Mouse (Mus musculus) frontal cortex, postnatal 10 days (tissue): Measurements from ENCODE around the gene Lim2.

Source experiments
- DNase-seq, 2 experiments: peaks; one replicate each; pipeline ENCODE4 v3.0.0; 2022; ENCODE audit warnings: low spot score in 2 of 2, mixed read lengths in 1 of 2

Gene Lim2

DNA sequence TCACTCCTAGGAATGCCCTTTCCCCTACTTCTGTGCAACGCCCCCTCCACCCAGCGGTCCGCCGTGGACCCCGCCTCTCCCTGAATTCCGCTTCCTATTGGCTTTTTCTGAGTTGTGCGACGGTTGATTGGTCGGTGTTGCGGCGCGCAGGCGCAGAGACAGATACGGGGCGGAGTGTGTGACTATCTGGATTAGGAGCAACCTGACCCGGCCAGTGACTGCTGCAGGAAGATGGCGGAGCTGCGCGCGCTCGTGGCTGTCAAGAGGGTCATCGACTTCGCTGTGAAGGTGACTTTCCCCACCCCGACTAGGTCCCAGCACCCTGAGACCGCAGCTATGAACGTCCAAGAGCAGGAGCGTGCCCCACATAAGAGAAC, 16.4 kb downstream of the Lim2 start, which contains the start of the genes Etfb and Gm45233:
TSS of gene Etfb (plus strand) at position 167 of the 377 bp plus-strand sequence.
TSS of gene Gm45233 (plus strand) at position 212 of the 377 bp plus-strand sequence.
- peak; percentile 94 for DNase-seq

DNA sequence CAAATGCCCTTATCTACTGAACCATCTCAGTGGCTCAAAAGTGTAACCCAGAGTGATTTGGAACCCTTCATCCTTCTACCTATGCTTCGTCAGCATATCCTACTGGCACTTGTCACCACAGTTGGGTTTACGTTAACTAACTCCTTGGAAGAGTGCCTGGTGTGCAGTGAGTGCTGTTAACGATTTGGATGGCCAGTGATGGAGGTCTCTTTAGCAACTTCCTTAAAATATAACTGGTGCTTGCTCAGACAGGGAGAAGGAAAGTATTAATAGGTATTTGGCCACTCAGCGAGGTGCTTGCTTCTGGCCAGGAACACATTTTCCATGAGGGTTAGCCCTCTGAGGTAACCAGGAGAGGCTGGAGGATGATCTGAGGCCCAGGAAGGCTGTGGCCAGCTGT, 20.3 kb downstream of the Lim2 start:
- DNase-seq: no peak

DNA sequence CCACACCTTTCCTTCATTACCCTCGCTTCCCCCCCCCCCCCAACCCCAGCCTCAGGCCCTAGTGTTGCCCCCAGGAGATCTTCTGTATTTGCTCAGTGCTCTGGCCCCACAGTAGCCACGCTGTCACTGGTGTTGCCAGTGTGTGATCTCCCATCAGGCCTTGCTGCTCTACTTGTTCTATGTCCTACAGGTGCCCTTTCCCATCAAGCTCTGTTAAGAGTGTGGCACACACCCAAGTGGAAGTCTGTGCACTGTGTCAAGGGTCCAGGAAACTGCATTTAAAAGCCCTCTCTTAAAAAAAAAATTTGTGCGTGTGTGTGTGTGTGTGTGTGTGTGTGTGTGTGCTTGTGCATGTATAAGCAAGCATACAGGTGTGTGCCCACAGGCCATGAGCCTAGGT, 20.8 kb downstream of the Lim2 start:
- no peak for DNase-seq

DNA sequence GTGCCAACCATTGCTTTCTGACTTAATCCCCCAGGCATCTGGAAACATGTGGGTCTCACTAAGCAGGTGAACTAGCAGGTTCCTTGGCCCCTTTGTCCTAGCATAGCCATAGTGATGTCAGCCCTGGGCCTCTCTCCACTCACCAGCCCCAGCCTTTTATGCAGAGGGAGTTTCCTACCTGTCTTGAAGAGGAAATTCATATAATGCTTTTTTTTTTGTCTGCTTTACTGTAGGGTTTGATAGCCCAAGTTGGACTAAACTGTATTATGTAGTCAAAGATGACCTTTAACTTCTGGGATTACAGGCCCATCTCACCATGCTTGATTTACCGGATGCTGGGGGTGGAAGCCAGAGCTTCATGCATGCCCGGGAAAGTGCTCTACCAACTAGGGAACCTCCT, 22.3 kb downstream of the Lim2 start:
- DNase-seq: no peak

DNA sequence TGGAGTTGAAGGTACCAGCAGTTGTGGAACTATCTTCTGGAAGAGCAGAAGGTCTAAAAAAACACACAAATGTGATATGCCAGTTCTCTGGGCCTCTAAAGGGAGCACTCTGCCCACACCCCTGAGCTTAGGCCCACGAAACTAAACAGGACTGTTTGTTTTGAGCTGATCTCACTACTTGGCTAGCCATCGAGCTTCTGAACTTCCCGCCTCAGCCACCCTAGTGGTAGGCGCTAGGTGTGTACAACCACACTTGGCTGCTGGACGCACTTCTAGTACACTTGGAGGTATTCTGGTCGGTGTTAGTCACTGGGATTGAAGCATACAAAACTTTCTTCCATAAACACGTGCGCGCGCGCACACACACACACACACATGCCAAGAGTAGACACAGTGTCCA, 24.3 kb downstream of the Lim2 start:
- DNase-seq: no peak

DNA sequence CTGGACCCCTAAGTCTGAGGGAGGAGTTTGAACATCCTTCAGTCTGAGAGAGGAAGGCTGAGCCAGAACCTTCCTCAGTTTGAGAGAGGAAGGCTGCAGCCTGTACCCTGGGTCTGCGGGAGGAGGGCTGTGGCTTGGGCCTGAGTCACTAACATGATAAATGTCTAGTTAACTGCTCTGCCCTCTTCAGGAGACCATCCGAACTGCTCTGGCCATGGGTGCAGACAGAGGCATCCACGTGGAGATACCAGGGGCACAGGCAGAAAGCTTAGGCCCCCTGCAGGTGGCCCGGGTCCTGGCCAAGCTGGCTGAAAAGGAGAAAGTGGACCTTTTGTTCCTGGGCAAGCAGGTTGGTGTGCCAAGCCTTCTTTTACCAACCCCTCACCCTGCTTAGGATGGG, 25.1 kb downstream of the Lim2 start:
- no peak for DNase-seq

DNA sequence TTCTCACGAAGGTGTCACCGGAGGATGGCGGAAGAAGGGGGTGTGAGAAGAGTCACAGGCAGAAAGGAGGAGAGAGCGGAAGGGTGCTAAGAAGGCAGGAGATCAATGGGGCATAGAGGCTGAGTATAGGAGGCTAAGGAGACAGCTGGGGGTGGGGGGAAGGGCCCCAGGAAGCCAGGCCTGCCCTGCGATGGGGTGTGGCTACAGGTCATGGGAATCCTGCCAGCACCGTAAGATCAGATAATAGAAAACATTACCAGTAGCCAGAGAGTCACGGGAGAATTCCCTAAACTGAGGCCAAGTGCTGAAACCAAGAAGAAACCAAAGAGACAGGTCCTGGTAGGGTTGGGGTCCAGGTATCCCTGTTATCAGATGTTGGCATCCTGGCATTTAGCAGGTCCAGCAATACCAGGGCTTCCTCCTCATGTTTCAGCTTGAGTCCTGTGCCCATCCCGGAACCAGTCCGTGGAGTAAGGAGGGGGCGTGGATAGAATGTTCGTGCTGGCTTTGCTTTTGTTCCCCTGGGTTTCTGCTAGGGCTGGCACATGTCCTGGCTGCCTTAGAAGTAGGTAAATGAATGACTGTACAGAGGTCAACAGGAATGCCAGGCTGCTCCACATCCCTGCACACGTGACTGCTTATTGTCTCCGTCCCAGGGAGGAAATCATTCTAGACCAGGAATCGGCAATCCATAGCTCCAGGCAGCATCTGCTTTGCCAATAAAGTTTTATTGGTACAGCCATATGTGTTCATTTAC, 26.3 kb downstream of the Lim2 start:
- DNase-seq: no peak

DNA sequence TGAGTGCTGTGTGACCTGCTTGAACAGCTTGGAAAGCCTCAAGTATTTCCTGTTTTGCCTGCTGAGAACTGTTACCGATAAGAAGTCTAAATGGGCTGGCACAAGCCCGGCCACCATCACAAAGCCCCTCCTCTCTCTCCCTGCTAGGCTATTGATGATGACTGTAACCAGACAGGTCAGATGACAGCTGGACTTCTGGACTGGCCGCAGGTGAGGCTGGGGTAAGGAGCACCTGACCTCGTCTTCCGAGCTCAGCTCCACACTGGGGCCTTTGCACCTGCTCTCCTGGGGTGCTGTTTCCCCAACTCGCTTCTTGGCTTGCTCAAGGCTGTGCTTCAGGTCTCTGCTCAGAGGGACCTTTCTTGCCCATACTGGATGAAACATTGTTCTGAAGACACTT, 26.9 kb downstream of the Lim2 start:
- DNase-seq: no peak

DNA sequence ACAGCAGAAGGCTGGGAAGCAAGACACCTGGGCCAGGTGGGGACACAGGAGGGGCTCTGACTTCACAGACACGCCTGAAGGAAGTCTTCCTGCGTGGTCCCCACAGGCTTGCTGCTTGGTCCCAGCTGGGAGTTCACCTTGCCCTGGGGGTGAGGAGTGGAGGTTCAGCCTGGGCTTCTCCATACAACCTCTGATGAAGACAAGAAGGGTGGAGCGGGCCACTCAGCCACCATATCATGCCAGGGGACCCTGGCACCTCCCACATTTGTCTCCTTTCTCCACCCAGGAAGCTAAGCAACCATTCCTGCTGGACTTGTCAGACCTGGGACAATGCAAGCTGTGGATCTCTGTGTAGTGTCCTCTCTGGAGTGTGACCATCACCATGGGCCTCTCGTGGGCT, 35.4 kb downstream of the Lim2 start, which contains the start of gene Vsig10l:
TSS of gene Vsig10l (plus strand) at position 301 of the 400 bp plus-strand sequence.
- no peak for DNase-seq

DNA sequence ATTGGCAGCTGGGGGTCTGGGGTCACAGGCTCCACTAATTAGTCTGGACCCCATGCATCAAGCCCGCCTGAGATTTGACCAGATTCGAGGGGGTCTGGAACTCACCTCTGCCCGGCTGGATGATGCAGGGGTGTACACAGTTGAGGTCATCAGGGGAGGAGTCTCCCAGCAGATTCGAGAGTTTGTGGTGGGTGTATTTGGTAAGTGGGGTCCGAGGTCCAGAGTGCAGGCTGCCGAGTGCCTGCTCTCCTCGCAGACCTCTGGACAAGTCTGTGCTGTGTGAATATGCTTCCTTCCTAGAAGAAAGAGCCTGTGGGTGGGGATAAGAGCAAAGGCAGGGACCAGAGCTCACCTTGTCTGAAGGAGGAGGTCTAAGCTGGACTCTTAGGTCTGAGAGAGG, 36.5 kb downstream of the Lim2 start:
- DNase-seq: no peak

DNA sequence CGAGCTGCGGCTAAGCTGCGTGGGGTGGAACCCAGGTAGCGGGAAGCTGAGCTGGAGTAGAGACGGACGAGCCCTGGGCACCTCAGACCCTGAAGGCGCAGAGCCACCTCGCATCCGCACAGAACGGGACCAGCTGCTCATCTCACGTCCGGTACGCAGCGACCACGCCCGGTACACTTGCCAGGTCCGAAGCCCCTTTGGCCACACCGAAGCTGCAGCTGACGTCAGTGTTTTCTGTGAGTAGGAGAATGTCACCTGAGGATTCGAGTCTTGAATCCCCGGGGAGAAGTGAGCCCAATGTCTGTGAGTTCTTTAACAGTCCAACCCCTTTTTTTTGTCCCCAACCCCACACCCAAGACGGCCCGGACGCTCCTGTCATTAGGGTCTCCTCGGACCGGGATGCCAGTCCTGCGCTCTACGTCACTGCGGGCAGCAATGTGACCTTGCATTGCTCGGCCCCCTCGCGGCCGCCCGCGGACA, 37.4 kb downstream of the Lim2 start:
- DNase-seq: no peak

DNA sequence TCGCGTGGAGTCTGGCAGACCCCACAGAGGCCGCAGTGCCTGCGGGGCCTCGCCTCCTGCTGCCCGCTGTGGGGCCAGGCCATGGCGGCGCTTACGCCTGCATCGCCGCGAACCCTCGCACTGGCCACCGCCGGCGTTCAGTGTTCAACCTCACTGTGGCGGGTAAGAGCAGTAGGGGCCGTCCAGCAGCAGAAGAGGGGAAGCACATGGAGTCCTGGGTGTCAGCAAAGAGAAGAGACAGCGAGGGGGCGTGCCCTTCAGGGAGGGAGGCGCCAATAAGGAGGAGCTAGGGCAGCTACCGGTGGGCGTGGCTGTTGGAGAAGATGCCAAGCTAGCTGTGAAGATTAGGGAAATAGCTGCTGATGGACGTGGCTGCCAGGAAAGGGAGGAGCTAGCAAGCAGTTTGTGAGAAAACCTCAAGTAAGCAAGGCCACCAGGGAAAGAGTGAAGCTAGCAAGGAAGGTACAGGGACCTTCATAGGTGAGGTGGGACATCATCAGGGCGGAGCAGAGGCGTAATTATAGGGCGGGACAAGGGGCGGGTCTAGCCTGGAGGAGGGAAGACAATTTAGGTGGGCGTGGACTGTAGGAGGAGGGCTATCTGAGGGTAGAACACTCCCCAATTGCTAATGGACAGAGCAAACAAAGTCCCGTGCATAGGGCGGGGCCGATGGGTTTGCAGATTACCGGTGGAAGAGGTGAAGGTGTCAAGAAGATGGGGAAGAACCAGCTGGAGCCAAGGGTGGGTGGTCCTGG, 38.1 kb downstream of the Lim2 start:
- peak; percentile 83 to 88 for DNase-seq

DNA sequence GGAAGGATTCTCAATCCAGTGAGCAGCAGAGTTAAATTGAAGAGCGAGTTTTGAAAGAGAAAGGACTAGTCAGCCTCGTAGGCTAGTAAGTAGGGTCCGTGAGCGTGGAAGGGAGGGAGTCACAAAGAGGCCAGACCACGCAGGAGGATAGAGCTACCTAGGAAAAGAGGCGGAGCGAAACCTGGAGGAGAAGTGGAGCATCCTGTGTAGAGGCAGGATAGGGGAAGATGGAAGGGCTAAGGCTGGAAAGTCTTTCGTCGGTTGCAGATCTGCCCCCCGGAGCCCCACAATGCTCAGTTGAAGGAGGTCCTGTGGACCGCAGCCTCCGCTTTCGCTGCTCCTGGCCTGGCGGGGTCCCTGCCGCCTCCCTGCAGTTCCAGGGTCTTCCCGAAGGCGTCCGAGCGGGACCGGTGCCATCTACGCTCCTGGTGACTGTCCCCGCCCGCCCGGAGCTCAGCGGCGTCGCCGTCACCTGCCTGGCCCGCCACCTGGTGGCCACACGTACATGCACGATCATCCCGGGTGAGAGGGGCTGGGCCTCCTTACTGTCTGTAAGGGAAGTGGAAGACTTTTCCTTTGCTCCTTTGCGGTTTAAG, 38.7 kb downstream of the Lim2 start:
- DNase-seq: peak; percentile 72 to 79

DNA sequence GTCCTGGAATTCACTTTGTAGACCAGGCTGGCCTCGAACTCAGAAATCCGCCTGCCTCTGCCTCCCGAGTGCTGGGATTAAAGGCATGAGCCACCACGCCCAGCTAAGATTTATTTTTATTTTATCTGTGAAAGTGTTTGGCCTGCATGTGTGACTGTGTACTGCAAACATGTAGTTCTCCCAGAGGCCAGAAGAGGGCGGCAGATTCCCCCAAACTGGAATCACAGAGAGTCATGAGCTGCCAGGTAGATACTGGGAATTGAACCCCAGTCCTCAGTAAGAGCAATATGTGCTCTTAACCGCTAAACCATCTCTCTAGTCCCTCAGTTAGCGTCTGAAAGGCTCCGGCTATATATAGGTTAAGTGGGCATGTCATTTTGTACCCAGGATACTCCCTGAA, 42.9 kb downstream of the Lim2 start:
- DNase-seq: no peak

DNA sequence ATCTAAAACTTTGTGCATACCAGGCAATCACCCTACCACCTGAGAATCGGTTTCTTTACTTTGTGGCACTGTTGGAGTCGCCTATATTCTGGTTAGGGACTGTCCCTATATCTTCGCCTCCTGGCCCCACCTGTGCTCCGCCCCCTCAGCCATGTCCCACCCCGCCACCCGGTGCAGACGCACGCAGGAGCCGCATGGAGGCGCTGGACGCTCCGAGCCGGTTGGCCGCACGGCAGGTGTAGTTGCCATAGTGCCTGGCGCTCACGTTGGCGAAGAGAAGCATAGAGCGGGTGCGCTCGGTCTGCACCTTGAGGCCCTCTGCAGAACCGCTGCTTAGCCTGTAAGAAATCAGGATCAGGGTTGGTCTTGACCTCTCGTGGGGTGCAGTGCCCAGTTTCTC, 48.2 kb downstream of the Lim2 start:
- DNase-seq: no peak

DNA sequence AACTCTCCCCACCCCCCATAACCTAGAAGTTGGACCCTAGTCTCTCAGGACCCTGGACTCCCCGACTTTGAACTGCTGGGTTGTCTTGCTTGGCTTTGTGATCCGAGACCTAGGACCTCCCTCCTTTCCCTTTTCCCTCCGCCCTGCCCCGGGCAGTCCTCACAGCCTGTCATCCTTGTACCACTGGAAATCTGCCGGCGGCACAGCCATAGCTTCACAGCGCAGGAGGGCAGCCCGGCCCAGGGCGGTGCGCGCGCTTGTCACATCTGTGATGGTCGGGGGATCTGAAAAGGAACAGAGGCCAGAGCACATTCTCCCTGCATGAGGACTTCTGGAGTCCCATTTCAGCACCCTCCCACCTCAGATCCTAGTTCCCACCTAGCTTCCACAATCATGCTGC, 48.9 kb downstream of the Lim2 start:
- DNase-seq: no peak

DNA sequence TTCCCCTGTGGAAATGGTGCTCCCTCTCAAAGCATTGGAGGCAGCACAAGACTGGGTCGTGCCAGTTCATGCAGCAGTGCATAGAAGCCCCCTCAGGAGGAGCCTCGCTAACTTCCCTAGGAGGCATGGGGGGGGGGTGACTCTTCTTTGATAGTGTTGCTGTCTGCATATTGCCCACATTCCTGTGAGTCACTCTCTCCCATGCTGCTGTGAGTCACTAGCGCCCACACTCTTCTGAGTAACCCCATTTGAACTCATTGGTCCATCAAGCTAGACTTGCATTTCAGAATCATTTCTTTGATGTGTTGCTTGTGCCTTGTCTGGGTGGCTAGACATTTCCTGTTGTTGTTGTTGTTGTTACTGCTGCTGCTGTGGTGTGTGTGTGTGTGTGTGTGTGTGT, 53.7 kb downstream of the Lim2 start:
- peak in 1 of 2 experiments; percentile 61 for DNase-seq

DNA sequence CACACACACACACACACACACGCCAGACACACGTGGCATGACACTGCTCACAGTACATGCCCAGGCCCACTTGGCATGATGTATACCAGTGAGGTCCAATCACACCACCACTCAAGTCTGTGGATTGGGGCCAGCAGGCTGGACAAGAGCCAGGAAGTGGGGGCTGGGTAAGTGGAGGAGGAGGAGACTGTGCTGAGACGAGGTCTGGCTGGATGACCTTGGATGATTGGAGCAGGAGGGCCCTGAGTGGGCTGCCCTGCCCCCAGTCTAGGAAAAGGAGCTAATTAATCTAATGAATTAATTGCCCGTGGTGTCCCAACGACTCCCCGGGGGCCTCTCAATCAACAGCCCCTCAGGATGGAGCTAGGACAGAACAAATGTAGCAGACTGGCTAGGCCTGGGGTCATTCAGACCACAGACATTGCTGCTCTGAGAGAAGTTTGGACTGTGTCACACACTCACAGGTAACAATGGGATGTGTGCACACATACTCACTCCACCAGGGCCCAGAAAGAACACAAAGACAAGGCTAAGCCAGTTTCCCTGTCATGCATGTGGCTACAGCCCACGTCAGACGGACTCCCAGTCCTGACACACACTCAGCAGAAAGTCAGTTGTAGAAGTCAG, 54.7 kb downstream of the Lim2 start:
- DNase-seq: peak in 1 of 2 experiments; percentile 57

DNA sequence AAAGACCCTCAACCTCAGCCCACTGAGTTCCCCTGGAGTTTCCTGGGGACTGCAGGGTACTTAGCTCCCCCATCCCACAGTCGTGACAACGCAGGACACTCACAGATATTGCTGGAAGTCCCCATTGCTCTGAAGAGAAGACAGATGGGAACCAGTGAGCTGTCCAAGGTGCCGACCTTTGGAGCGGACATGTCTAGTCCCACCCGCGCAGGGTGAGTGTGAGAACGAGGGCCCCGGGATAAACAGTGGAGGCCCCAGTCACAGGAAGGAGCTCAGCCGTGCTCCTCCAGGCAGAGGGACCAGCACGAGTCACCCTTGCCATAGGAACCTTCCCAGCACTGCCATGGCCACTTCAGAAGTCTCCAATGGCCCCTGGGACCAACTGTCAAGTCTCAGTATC, 55.8 kb downstream of the Lim2 start:
- no peak for DNase-seq
